Mouse (Mus musculus) yolk sac, embryonic 10.5 days (tissue): ENCODE results near the gene Tldc1.

Source experiments
- DNase-seq: peaks from one replicate; pipeline ENCODE4 v3.0.0-alpha.2; 2017; ENCODE audit warnings: low spot score

Gene Tldc1

DNA sequence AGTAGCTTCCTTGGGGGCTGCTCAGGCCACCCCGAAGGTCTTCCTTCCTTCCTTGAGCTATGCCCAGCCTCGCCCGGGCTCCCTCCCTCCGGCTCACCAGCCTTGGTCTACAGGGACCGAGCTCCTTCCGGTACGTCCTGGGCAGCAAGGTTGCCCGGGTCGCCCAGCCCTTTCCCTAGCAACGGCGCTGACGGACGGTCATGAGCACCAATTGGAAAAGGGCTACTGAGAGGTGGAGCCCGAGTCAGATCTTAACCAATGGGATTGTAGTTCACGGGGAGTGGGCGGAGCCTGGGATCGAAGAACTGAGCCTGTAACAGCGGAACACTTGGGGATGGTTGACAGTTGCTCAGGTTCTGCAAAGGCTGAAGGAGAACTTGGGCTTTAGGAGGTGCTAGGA lies at the start of gene Tldc1:
Tldc1 (minus strand) TSS at position 154 of the 400 bp plus-strand sequence.
- peak; percentile 98 for DNase-seq

GRCm38 (mm10) chr8:119827721-119828153 lies 49.5 kb upstream of the Tldc1 start:
- peak; percentile 55 for DNase-seq

- no peak for DNase-seq
Observed at GRCm38 (mm10) chr8:119826982-119827381, 48.8 kb upstream of the Tldc1 start.

- DNase-seq = no peak
Observed at GRCm38 (mm10) chr8:119825950-119826730, 47.9 kb upstream of the Tldc1 start.

DNA sequence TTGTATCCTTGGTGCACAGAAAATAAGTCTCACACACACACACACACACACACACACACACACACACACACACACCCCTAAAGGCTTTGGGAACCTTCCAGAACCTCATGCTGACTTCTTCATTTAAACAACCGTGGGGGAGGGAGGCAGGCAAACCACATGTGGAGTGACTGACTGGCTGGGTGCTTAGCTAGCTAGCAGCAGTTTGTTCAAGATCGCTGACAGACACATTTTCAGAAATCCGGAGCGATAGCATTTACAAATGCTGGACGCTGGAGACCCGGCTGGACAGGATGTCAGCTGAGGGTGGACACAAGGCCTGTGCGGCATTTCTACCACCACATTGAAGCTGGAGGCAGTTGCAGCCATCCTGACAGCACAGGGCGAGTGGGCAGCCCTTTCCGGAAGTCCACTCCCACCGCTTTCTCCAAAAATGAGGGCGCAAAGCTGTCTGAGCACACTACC lies 46.6 kb upstream of the Tldc1 start:
- peak; percentile 77 for DNase-seq

GRCm38 (mm10) chr8:119824100-119824499 lies 45.9 kb upstream of the Tldc1 start:
- DNase-seq = no peak

DNA sequence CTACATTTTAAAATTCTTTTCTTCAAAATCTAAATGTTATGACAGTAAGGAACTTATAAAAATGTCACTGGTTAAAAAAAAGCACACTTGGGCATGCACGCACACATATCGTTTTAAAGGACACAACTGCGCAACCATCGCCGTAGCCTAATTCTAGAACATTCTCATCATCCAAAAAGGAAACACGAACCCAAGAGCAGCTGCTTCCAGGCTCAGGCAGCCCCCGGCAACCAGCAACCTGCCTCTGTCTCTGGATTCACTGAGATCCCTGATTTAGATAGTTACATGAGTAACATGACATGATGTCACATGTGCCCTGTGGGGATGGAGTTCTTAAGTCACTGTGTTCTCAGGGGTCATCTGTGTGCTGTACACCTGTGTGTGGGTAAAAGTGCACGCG lies 45.1 kb upstream of the Tldc1 start:
- DNase-seq = no peak

DNA sequence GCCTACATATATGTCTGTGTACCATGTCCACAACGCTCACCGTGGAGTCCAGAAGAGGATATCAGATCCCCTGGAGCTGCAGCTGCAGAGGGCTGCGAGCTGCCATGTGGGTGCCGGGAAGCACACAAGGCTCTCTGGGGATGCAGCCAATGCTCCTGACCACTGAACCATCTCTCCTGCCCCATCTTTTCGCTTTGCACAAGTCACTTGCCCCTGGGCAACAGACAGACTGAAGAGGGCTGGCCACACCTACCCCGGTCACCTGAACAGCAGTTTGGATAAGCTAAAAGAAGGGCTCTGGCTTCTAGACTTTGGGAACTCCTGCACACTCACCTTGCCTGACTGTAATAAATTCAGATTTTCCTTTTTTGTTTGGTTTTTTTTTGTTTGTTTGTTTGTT lies 43.5 kb upstream of the Tldc1 start:
- DNase-seq = no peak

DNA sequence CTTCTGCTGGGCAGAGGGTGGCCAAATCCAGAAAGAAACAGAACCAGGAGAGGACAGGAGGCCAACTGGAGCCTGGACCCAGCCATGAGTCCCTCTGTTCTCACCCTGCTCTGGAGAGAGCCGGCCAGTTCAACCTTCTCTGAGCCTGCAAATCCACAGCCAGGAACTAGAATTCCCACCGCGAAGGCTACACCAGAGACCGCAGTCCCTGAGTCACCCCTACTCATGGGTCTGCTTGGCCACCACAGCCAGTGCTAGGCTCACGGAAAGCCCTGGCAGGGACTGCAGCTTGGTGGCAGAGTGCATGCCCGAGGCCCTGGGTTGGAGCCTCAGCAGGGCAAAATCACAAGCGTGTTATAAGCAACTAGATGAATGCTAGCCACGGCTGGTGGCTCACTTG lies 41.8 kb upstream of the Tldc1 start:
- no peak for DNase-seq

GRCm38 (mm10) chr8:119819316-119819715 lies 41.1 kb upstream of the Tldc1 start:
- no peak for DNase-seq

- DNase-seq = peak; percentile 71
Observed at GRCm38 (mm10) chr8:119817446-119817845, 39.2 kb upstream of the Tldc1 start.

DNA sequence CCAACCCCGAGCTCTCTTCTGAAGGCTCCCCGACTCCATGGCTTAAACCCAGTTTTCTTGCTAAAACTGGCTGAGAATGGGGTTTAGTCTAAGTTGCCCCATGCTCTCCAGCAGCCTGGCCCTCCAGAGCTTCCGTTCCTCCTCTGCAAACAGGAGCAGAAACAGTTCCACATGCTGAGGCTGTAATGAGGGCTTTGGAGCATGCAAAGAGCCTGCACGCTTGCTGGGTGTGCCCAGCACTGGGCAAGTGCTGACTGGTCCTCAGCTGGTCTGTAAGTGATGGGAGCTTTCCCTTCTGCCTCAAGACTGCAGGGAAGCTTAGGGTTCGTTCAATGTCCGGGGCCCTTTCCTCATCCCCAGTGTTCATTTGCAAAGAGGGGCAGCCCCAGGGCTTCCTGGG lies 38.0 kb upstream of the Tldc1 start:
- DNase-seq = no peak

DNA sequence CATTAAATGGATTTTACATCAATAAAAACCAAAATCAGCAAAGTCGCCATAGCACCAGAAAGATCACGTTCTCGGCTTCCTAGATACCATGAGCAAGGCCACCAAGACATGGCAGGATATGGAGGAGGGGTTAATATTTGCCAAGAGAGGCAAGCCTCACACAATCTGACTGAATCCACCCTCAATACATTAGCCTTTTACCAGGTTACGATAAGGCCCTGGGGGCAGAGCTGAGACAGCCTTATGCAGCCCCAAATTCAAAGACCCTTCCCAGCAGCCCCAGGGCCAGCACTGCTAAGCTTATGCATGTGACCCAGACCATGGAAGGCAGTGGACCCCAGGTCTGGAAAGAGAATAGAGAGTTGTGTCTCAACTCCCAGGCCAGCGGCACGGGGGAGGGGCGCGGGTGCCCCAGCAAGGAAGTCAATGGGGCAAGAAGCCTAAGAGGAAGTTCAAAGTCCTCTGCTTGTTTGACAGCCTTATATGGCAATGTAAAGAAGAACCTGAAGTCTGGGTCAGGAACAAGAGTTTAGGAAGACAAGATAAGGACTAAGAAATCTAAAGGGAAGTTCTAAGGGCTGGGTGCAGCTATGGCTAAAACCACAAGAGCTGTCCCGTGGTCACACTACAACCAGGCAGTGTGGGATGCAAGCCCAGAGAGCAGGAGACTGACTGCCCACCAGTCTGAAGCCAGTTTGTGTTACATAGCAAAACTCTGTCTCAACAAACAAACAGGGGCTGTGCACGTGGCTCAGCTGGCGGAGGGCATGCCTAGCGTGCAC lies 34.6 kb upstream of the Tldc1 start:
- peak; percentile 89 for DNase-seq

DNA sequence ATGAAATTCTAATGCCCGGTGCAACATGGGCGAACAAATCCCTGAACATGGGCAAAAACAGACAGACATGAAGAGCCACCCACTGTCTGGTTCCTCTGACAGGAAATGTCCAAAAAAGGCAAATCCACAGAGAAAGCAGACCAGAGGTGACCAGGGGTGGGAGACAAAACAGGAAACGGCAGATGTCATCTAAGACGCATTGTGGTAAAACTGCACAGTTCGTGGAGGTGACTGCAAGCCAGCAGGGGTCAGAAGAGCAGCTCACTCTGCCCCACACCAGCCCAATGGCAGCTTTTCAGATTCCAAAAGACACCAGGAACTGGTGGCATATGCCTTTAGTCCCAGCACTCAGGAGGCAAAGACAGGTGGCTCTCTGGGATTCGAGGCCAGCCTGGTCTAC lies 33.7 kb upstream of the Tldc1 start:
- DNase-seq = no peak

GRCm38 (mm10) chr8:119810953-119811499 lies 32.8 kb upstream of the Tldc1 start:
- DNase-seq = no peak

DNA sequence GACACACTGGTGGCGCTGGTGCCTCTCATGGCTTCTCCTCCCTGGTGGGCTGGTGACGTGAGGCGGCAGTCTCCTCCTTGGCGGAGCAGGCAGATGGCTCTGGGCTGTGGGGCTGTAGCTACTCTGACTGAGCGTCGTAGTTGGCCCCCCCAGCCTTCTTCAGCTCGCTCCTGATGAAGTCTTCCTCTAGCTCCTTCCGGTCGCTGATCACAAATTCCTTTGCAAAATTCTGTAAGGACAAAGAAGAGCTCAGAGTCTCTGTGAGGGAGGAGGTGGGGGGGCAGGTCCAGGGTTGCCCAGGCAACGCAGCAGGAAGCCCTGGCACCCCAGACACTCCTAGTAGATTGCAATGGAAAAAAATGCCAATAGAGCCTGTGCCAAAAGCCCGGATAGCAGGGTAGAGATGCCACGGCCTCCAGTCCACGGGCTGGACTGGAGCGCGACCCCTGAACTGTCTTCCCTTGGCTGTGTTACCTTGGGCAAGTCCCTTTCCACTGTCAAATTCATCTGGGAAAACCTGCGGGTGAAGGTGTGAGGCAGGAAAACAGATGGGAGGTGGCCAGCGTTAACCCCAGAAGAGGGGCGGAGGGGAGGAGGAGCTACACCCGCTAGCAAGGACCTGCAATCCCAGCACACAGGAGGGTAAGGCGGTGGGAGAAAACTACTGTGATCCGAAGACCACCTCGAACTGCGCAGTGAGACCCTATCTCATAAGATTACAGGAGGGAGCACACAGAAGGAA lies 32.1 kb upstream of the Tldc1 start:
- DNase-seq = no peak

DNA sequence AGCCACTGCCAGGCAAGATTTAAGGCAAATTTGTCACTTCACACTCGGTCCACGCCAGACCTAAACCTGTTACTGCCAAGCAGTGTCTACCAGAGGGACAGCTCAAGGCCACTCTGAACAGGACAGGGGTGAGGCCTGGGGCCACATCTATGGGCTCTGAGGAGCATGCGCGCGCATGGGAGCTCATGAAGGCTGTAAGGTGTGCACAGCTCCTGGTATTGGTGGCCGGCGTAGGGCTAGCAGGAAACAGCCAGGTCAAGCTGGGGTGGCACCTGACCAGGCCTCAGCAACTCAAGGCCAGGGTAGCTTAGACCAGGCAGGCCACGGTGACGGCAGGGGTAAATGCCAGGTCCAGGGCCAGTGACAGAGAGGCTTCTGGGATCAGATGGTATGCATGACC lies 31.4 kb upstream of the Tldc1 start:
- no peak for DNase-seq

GRCm38 (mm10) chr8:119807687-119808086 lies 29.5 kb upstream of the Tldc1 start:
- no peak for DNase-seq

GRCm38 (mm10) chr8:119806422-119807263 lies 28.4 kb upstream of the Tldc1 start:
- no peak for DNase-seq

GRCm38 (mm10) chr8:119805275-119805674 lies 27.1 kb upstream of the Tldc1 start:
- DNase-seq = no peak

DNA sequence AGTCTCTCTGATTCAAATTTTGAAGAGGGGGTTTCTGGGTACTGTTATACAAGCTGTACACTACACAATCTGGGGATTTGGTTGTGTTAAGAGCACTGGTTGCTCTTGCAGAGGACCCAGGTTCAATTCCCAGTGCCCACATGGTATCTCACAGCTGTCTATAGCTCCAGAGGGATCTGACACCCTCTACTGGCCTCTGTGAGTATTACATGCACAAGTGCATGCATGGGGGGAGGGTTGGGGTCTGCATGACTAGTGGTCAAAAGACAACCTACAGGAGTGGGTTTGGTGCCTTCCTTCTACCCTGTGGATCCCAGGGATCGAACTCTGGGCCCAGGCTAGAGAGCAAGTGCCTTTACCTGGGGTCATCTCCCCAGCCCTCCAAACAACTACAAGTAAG lies 24.4 kb upstream of the Tldc1 start:
- no peak for DNase-seq
